Mouse (Mus musculus): ENCODE data around the gene Klhl29. TPM values are rescaled to one million over a fixed set of nuclear protein-coding genes. Genes with fewer than 3 reads are reported as not detected.

The Klhl29 gene
- not detected in 2 replicates for polyA plus RNA-seq (2012)

GRCm38 (mm10) chr12:5375616-5376461, at the start of gene Klhl29:
TSS of gene Klhl29 (minus strand) at chr12:5375682.

Data from megakaryocyte-erythroid progenitor cell, adult 5 weeks (primary cell).